Mouse (Mus musculus): ENCODE results near the gene Myef2.
"Not testable (repeated sequence)": the region's sequence is repeated elsewhere in the genome, so short reads cannot be mapped to it uniquely, and the experiment has no call there.

The Myef2 gene

DNA sequence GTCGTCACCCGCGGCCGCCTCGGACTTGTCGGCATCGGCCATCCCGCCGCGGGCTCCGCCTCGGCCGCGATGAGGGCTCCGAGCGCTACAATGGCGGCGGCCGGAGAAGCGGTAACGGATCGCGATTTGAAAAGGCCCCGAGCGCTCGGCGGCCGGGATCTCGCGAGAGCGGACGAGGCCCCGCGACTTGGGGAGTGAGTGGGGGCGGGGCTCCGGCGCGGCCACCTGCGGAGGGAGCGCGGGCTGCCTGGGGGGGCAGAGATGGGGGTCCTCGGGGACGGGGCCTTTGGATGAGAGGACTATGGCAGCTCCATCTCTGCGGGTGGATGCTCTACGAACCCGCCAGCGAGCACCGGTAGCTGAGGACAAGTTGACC lies at the start of gene Myef2:
Myef2 (minus strand) TSS at position 185 of the 376 bp plus-strand sequence.
- no peak for DNase-seq (ENCODE audit: extremely low spot score, low read depth, low spot score)

- no peak for DNase-seq (ENCODE audit: extremely low spot score, low read depth, low spot score)
Measured at GRCm38 (mm10) chr2:125162012-125162470, 38.6 kb upstream of the Myef2 start.

GRCm38 (mm10) chr2:125155504-125155903 lies 32.0 kb upstream of the Myef2 start:
- DNase-seq (ENCODE audit: extremely low spot score, low read depth, low spot score): no peak

- DNase-seq (ENCODE audit: extremely low spot score, low read depth, low spot score): no peak
Measured at GRCm38 (mm10) chr2:125154294-125154693, 30.8 kb upstream of the Myef2 start.

- no peak for DNase-seq (ENCODE audit: extremely low spot score, low read depth, low spot score)
Measured at GRCm38 (mm10) chr2:125152388-125152787, 28.9 kb upstream of the Myef2 start, which contains the start of gene Slc12a1. Gene Slc12a1 (plus strand): TSS chr2:125152505.

- DNase-seq (ENCODE audit: extremely low spot score, low read depth, low spot score): no peak
Measured at GRCm38 (mm10) chr2:125142336-125142735, 18.9 kb upstream of the Myef2 start.

GRCm38 (mm10) chr2:125136846-125137245 lies 13.4 kb upstream of the Myef2 start:
- no peak for DNase-seq (ENCODE audit: extremely low spot score, low read depth, low spot score)

DNA sequence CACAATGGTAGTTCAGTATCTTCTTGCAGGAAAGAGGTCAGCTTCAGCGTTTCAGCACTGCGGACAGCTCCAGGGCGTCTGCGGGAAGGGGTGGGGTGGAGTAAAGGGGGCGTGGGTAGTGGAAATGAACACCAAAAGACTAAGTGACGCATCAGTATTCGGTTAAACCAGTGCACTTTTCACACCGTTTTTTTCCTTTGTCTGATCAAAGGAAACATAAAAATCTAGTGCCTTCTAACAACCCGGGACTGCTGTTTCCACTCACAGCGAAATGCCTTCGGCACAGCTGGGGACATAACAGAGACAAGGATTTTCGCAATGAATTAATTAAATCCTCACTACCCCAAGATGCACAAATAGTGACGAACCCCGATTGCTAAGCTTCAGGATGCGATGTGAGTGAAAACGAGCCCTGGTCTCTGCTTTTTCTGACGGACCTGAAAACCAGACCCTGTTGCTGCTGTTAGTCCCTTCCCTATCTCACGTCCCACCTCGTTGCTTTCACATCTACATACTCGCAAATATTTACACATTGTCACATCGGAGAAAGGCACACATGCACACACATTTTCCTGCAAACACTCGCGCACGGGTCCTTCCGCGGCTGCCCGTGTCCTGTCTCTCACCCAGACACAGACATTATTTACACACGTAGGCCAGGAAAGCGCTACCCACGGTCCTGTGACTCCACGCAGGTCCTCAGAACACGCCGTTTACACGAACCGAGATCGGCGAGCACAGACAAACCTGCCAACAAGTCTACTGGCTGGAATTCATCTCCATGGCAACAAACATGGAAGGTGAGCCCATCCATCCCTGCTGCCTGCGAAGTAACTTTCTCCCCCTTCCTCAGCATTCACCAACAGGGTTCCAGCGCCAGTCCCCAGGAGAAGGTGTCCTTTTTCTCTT lies 12.7 kb upstream of the Myef2 start, which contains the start of gene Ctxn2:
Ctxn2 (plus strand) TSS at position 790 of the 909 bp plus-strand sequence.
- DNase-seq (ENCODE audit: extremely low spot score, low read depth, low spot score): peak; percentile 69

DNA sequence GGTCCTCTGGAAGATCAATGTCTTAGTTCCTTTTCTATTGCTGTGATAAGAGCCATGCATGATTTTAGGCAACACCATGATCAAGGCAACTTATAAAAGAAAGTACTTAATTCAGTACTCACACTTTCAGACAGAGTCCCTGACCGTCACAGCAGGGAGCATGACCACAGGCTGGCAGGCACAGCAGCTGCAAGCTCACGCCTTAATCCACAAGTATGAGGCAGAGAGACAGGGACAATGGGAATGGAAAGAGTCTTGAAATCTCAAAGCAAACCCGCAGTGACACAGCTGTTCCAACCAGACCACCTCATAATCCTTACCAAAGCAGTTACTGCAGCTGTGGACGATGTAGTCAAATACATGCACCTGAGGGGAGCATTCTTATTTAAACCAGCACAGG lies 10.7 kb upstream of the Myef2 start:
- no peak for DNase-seq (ENCODE audit: extremely low spot score, low read depth, low spot score)

GRCm38 (mm10) chr2:125126792-125127191 lies 3.3 kb upstream of the Myef2 start:
- no peak for DNase-seq (ENCODE audit: extremely low spot score, low read depth, low spot score)

DNA sequence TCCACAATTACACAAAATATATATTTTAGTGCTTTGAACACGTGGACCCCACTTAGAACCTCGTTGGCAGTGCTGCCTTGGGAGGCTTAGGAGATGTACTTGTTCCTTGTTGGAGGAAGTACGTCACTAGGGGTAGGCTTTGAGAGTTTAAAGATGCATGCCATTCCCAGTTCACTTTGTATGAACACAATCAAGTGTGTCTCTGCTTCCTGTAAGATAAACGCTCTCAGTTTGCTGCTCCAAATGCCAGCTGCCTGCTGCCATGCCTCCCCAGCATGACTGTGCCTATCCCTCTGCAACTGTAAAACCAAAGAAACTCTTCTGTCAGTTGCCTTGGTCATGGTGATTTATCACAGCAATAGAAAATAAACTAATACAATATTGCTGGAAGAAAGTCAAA lies 2.4 kb upstream of the Myef2 start:
- no peak for DNase-seq (ENCODE audit: extremely low spot score, low read depth, low spot score)

DNA sequence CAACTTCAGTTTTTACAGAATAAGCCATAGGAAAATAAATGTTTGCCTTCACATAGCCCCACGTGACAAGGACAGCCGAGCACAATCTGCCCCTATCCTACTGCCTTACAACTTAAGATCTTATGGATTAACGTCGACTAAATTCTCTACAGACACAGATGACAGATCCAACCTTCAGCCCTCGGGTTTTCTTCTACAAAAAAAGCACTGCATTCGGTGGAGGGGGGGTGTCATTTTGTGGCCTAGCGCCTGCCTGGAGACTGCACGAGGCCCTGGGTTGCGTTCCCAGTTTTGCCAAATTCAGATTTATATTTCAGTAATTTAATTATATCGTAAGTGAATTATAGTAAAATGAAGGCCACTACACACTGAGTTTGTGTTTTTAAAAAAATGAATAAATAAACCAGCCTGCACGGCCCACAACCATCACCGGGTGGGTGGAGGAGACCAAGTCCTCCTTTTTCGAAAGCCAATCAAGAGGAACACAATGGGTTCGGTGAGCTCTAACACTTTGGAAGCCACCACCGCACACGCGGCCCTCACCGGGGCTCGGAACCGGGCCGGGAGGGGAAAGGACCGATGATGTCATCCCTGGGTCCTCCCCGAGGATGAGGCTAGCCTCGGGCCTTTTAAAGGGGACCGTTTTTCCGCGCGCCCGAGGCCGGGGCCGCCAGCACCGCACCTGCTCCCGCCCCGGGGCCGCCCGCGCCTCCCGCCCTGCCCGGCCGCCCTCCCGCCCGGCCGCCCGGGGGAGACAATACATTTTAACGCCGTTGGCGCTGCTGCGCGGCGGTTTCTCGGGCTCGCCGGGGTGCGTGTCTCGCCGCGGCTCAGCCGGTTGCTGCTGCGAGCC lies 611 bp downstream of the Myef2 start:
- DNase-seq (ENCODE audit: extremely low spot score, low read depth, low spot score): no peak

DNA sequence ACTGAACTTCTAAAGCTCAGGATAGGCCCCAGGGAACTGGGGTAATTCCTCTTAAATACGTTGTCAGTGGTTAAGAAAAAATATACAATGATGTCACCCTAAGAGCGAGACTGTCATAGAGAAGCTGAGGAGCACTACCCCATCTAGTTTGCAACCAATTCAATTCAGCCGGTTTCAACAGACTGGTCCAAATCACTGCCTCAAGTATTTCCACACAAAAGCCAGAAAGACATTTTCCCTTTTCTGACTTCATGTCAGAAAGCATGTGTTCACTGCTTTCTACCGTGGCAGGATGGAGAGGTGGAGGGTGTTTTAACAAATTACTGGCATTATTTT lies 1.2 kb downstream of the Myef2 start:
- no peak for DNase-seq (ENCODE audit: extremely low spot score, low read depth, low spot score)

DNA sequence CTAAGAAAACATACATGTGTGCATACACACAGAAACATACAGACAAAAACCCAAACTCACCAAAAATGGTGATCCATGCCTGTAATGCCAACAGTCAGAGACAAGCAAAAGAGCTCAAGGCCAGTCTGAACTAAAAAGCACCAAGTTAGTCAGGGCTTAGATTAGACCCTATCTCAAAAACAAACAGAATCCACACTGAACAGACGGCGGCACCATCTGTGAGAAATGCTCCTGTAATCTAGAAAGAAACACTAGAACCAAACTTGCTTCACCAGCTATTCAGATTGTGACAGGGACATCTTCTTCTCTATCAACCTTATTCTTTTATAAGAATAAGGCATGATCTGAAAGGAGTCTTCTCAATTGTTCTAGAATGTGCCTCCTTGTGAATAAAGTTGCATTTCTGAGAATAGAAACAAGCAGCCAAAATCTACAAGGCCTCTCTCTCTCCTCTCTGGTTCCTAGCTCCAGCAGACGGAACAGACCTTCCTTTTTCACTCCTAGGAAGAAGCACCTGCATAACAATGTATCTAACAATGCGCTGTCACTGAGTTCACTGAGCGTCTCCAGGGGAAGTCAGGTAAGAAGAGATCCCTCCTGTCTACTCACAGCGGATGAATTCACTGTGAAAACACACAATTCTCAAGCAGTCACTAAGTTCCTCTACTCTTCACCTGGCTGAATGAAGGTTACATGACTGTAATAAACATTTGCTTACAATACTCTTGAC lies 3.9 kb downstream of the Myef2 start:
- DNase-seq (ENCODE audit: extremely low spot score, low read depth, low spot score): no peak

- DNase-seq (ENCODE audit: extremely low spot score, low read depth, low spot score): not testable (repeated sequence)
Measured at GRCm38 (mm10) chr2:125106536-125106935, 16.9 kb downstream of the Myef2 start.

GRCm38 (mm10) chr2:125104491-125104890 lies 19.0 kb downstream of the Myef2 start:
- not testable (repeated sequence) for DNase-seq (ENCODE audit: extremely low spot score, low read depth, low spot score)

GRCm38 (mm10) chr2:125092123-125092522 lies 31.3 kb downstream of the Myef2 start:
- DNase-seq (ENCODE audit: extremely low spot score, low read depth, low spot score): not testable (repeated sequence)

DNA sequence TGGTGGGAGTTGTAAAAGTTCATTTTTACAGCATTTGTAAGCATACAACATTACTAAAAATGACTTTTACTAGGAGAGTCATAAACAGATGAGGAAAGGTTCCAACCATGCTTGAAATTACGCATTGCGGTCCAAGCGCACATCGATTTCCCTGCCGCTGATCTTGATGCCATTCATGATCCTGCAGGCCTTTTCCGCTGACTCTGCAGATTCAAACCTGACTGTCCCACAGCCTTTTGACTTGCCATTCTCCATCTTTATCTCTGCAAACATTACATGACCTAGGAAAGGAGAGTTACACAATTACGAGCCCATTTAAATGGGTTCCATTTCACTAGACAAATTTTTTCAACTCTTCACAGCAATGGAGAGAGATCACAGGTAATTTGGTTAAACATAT lies 34.7 kb downstream of the Myef2 start:
- no peak for DNase-seq (ENCODE audit: extremely low spot score, low read depth, low spot score)

GRCm38 (mm10) chr2:125083879-125084278 lies 39.6 kb downstream of the Myef2 start:
- DNase-seq (ENCODE audit: extremely low spot score, low read depth, low spot score): no peak

DNA sequence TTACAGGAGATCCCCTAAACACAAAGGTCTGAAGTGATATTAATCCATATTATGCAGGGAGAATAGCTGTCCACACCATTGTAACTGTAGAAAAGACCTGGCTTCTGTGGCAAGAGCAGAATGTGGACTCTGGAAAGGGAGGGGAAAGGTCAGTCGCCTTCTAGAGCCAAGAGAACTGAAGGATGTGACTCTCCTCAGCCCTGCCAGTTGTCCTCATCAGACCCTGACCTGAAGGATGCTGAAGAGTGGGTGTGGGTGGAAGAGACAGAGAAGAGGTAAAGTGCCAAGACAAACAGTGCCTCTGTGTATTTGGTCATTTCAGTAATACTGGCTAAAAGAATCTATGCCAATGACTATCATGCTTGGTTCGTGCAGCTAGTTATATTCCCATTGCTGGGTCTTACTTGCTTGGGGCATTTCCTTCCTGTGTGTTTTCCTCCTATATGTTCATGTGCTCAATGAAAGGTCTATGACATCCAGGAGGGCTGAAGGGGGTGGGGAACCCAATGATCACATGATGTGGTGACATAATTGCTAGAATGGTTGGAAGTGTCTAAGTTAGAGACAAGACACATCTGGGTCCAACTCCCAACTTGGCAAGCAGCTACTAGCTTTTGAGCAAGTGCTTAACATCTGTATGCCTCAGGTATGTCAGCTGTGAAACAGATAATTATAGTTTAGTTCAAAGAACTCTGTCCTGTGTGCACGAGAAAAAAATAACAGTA lies 50.2 kb downstream of the Myef2 start:
- no peak for DNase-seq (ENCODE audit: extremely low spot score, low read depth, low spot score)
